Mouse (Mus musculus): ENCODE measurements at regions not wholly inside any gene's neighbourhood (a gene's known extent, or its start where the extent isn't known, plus 50 kb on each side); places are given as distances from the start of the nearest gene placed in this dataset.
A peak's percentile ranks its signal among the peaks of the same experiment; 100 is the strongest.
"Not testable (repeated sequence)": the region's sequence is repeated elsewhere in the genome, so short reads cannot be mapped to it uniquely, and the experiment has no call there.

DNA sequence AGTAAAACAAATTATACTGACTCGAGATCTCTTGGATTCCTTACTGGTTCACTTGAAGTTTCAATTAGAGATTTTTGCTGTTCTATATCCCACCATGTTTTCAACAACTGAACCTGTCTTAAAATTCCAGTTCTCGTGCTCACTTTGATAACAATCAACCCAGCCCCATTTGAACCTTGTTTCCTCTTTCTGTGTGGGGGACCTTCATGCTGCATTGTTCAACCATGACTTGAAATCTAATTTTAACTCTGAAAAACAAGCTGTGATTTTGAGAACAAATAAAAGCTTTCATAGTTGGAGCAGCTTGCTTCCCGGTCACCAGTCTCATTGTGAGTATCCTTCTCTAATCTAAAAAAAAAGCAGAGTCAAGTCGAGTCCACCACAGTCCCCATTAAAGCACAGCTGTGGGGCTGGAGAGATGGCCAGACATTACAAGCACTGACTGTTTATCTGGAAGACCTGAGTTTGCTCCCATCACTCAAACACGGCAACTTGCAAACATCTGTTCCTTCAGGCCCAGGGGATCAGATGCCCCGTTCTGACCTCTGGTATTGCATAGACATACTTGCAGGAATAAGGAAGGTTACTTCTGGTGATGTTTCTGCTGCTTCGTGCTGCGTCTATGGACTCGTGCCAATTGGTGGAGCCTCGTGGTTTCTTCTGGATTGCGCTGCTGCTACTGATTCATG is 251.7 kb downstream of the Diras2 start:
- DNase-seq, result no peak

GRCm38 (mm10) chr13:52279970-52280348 is 251.1 kb downstream of the Diras2 start:
- DNase-seq, result no peak

DNA sequence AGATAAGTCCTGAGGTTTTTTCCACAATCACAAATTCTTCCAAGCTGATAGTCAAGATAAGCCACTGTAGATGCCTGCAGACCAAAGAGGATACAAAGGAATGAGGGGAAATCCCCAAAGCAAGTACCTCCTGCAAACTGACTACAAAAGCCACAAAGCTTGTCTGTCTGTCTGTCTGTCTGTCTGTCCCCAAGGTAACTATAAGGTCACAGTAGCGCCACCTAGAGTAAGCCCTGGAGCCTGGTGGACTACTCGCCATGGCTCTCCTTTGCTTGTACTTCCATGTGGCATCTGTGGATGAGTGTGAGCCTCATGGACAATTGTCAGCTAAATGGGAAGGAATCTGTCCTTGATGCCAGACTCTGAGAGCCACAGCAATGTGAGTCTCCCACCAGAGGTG is 249.8 kb downstream of the Diras2 start:
- no peak for DNase-seq

DNA sequence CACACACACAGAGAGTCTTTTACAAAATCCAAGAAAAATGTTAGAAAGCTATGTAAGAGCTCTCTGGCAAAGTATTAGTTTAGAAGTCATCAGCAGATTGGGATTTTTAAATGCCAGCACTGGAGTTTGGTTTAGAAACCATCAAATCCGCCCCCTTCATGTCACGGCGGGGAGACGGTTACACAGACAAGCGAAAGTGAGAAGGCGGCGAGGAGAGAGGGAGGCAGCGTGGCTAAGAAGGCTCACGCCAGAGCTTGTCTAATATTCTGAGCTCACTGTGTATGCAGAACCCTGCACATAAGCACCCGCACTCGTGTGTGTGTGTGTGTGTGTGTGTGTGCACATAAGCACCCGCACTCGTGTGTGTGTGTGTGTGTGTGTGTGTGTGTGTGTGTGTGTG is 248.6 kb downstream of the Diras2 start:
- no peak for DNase-seq

DNA sequence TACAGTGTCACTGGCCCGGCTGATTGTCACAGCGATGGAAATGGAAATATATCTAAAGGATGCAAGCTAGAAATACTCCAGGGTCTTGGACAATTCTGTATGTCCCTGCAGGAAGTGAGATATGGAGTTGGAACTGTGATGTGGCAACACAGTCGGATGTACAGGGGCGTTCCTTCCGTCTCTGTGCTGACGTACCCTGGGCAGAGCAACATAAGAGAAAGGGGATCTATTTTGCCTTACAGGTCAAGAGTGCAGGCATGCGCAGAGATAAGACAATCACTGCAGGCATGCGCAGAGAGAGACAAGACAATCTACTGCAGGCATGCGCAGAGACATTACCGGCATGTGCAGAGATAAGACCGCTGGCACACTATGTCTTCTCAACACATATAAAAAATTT is 247.6 kb downstream of the Diras2 start:
- DNase-seq, result no peak

DNA sequence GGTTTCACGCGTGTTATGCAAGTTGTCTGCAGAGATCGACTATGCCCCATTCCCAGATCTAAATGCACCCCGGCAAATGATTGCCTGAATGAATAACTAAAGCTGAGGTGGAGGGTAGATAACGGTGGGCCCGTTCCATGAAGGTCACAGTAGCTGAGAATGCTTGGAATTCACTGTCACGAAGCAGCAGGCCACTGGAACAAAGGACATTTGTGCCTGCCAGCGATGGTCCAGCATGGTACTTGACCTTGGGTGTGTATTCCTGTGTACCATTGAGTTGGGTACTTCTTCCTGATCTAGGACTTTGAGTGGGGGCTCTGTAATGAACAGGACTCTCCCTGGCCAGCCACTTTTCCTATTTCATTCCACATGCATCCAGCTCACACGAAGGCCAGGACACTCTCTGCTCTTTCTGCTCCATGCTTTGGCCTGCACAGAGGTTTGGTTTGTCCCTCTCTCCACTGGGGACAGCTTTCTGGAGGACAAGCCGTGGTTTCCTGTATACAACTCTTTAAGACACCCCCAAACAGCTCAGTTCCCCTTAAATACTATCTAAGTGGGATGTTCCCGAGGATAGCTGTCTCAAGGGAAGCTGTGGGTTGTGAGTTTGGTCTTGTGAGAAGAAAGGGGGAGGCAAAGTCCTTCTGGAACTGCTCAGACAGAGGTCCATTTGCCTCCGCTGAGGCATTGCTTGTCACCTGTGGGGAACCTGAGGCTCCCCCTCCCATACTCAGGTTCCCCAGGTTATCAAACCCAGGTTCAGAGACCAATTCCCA is 246.9 kb downstream of the Diras2 start:
- DNase-seq, result no peak

- DNase-seq, result no peak
Observed at GRCm38 (mm10) chr13:52288400-52288799, 242.7 kb downstream of the Diras2 start.

DNA sequence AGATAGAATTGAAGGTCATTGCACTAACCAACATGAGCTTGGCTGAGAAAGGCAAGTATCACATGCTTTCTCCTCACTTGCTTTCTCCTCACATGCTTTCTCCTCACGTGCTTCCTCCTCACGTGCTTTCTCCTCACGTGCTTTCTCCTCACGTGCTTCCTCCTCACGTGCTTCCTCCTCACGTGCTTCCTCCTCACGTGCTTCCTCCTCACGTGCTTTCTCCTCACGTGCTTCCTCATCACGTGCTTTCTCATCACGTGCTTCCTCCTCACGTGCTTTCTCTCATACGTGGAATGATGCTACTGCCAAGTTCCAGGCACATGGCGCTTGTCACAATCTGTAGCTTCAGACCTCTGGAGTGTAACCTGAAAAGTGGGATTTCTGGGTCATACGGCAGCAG is 235.2 kb downstream of the Diras2 start:
- DNase-seq, result no peak

DNA sequence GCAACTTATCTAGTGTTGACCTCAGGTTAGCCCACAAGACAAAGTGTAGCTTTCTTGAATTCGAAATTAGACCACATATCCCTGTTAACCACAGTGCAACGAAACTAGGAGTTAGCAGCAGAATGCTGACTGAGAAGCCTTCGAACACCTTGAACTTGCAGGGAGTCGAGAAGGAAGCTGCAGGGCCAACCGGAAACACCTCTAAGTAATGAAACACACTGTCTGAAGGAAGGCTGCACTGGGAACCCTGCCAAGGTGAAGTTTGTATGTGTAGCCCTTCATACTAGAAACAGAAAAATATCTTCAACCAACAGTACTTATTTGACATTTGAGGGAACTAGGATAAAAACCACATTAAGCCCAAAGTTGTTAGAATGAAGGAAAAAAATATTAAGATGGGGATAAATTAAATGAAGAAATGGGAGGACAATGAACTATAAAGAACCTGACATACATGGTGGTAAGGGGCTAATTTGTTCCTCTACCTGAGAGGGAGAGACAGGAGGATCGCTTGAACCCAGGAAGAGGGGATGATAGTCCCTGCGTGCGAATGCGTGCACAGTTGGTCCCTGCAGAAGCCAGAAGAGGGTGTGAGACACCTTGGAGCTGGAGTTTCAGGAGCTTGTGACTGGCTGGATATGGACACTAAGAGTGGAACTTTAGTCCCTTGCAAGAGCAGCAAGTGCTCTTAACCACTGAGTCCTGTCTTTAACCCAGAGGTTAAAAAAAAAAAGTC is 234.4 kb downstream of the Diras2 start:
- no peak for DNase-seq

- DNase-seq, result no peak
Observed at GRCm38 (mm10) chr13:52297277-52297623, 233.8 kb downstream of the Diras2 start.

DNA sequence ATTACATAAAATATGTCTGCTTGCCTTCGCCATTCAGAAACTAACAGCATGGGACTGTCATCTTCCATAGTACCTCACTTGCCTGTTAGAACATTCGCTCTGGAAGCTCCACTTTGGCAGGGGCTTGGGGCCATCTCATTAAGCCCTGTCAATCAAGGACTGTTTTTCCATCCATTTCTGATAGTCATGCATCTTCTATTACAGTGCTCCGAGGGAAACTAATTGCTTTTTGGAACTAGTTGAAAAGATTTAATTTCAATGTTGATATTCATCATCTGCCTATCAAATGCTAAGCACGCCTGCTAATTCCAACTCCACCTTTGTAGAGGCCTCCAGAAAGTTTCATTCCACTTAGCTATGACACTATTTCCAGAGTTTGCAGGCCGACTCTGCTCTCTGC is 232.7 kb downstream of the Diras2 start:
- no peak for DNase-seq

GRCm38 (mm10) chr13:52305328-52305727 is 225.8 kb downstream of the Diras2 start:
- DNase-seq, result not testable (repeated sequence)

- peak; percentile 23 for DNase-seq
Observed at GRCm38 (mm10) chr13:52306783-52307440, 224.2 kb downstream of the Diras2 start.

DNA sequence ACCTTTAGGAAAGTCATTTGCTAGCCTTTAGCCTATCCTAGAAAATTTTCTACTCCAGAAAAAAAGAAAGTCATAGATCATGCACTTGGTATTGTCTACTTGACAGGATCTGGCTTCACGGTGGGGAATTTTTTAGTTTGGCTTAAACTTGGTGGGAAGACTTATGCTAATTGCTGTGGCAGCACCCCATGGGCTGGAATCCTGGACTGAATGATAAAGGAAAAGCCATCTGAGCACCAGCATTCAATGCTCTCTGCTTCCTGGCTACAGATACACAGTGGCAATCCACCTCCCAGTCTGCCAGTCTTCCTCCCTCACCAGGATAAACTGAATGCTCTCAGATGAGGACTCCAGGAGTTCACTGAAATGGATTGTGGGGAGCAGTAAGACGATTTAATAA is 220.1 kb downstream of the Diras2 start:
- no peak for DNase-seq

DNA sequence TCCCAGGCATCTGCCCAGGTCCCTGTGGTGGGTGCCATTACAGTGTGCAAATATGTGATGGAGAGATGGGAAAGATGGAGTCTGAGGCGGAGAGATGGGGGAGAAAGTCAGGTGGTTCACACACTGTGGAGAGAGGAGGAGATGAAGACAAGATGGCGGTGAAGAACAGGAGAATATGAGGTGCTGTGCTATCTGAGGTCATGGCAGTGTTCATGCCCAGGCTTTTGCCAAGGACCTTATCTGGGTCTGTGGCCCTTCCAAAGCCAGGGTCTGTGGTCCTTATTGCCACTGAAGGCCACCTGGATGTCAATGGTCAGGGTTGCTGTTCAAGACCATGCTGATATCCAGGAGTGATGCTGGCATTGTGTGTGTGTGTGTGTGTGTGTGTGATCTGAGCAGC is 212.8 kb downstream of the Diras2 start:
- no peak for DNase-seq

DNA sequence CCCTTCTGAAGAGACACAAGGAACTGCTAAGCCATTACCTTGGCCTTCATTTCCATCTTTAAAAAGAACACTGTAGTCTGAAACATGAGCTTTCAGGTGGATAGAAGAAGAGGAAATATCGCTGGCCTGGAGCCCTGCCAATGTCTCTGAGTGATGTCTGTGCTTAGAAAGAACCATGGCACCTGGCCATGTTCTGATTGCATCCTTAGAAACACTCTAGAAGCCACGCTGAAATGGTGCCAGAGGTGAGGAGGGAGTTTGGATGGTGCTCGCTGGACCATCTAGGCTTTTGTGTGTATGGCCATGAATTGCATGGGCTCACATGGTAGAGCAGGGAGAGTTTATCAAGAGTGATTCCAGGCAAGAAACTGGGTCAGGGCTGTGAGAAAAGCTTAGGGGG is 207.4 kb downstream of the Diras2 start:
- no peak for DNase-seq

- DNase-seq, result not testable (repeated sequence)
Observed at GRCm38 (mm10) chr13:52324378-52324777, 206.7 kb downstream of the Diras2 start.

DNA sequence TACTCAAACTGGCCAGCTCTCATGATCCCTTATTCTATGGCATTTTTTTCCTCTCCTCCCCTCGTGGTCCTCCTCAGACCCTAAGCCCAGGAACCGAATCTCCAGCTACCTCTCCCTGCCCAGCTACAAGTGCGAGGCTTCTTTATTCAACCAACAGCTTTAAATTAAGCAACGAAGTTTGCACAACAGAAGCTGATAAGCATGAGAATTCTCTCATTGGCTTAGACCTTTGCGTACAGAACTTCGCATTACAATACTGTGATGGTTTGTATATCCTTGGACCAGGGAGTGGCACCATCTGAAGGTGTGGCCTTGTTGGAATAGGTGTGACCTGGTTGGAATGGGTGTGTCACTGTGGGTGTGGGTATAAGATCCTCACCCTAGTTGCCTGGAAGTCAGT is 205.4 kb downstream of the Diras2 start:
- DNase-seq, result not testable (repeated sequence)

DNA sequence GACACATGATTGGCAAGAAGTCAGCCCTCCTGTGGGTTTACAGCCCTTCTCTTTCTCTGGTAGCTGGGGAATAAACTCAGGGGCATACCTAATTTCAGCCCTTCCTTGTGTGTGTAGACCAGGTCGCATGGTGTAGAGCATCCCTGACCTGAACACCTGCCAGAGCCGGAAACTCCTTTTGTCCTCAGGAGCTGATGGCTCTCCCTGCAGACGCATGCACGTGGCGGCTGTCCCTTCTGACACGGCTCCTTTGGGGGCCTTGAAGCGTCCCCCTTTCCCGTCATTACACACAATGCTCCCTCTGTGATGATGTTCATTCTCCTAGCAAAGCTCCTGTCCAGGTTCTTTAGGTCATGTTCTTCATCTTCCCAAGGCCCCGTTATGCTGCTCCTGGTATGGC is 203.3 kb downstream of the Diras2 start:
- no peak for DNase-seq

DNA sequence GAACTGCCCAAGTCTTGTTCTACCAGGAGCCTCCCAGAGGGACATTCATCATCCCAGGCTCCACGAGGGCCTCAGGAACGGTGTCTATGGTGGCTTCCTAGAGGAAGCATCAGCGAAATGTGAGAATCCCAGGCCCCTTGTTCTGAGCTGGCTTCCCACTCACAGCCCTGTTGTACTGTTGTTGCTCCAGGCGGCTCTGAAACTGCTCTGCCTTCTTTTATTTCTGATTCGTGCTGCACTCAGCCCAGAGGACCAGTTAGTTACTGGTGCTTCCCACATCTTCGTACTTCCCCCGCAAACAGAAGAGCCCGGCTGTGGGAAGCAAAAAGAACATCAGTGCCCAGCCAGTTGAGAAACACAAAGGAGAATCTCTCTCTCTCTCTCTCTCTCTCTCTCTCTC is 202.3 kb downstream of the Diras2 start:
- peak; percentile 50 for DNase-seq

GRCm38 (mm10) chr13:52331068-52331467 is 200.0 kb downstream of the Diras2 start:
- DNase-seq, result peak; percentile 71

DNA sequence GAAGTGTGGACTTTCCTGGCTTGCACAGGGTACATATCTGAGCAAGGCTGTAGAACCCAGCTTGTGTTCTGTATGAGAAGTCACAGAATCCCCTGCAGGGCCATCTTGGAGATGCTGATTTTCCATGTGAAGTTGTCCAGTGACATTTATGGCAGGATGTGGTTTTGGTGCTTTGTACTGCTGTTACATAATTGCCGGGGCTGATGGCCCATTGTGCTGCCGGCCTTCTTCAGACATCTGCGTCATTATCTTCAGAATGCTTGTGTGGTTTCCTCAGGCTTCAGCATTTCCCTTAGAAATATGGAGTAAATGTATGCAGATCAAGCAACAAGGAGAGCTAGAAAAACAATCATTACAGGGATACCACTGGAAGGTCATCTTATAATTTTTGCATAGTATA is 196.1 kb downstream of the Diras2 start:
- DNase-seq, result no peak

GRCm38 (mm10) chr13:52337936-52338335 is 193.1 kb downstream of the Diras2 start:
- DNase-seq, result no peak

GRCm38 (mm10) chr13:52339156-52339555 is 191.9 kb downstream of the Diras2 start:
- no peak for DNase-seq
